Mouse (Mus musculus) forebrain, embryonic 13.5 days (tissue): ENCODE measurements around the gene Adcy9. TPM values are rescaled to one million over a fixed set of nuclear protein-coding genes. Genes with fewer than 3 reads are reported as not detected.
A peak's percentile ranks its signal among the peaks of the same experiment; 100 is the strongest.

Source experiments
- ATAC-seq: fragments of 200-750 bp; cut with Nextera tagmentation; 2 replicates; pipeline ENCODE4 v1.8.0; 2017
- H3K27ac ChIP-seq: fragments of 300-500 bp; sonication (generic); 2 replicates; pipeline ENCODE4 v1.5.1; 2015; ENCODE audit warnings: inconsistent platforms, mild to moderate bottlenecking, moderate library complexity
- H3K27me3 ChIP-seq: fragments of 300-500 bp; sonication (generic); 2 replicates; pipeline ENCODE4 v1.6.1; 2015; ENCODE audit warnings: mild to moderate bottlenecking, inconsistent platforms
- H3K36me3 ChIP-seq: fragments of 300-500 bp; sonication (generic); 2 replicates; pipeline ENCODE4 v1.6.1; 2015; ENCODE audit warnings: mild to moderate bottlenecking, inconsistent platforms; ENCODE audit not compliant: poor library complexity, severe bottlenecking
- H3K4me1 ChIP-seq: fragments of 300-500 bp; sonication (generic); 2 replicates; pipeline ENCODE4 v1.6.1; 2015; ENCODE audit warnings: inconsistent platforms
- H3K4me2 ChIP-seq: fragments of 300-500 bp; sonication (generic); 2 replicates; pipeline ENCODE4 v1.6.1; 2015; ENCODE audit warnings: inconsistent platforms, mild to moderate bottlenecking, moderate library complexity
- H3K4me3 ChIP-seq: fragments of 300-500 bp; sonication (generic); 2 replicates; pipeline ENCODE4 v1.5.1; 2015; ENCODE audit warnings: mild to moderate bottlenecking, inconsistent platforms
- H3K9ac ChIP-seq: fragments of 300-500 bp; sonication (generic); 2 replicates; pipeline ENCODE4 v1.6.1; 2015; ENCODE audit warnings: mild to moderate bottlenecking, inconsistent platforms
- H3K9me3 ChIP-seq: fragments of 300-500 bp; sonication (generic); replicated peaks from 2 replicates; pipeline ENCODE4 v1.6.1; 2016; ENCODE audit warnings: inconsistent platforms
- WGBS: fragments of 180-500 bp; shearing (Covaris S2); methylation state at CpG from one replicate; pipeline ENCODE4 v1.1.7; 2015; 5-methylcytosine and 5-hydroxymethylcytosine counted together
- polyA plus RNA-seq: library from polyadenylated mRNA; unstranded; fragments of >200 nt; fragmentation: Nextera tagmentation; extraction: Ambion mirVana; gene quantifications from 2 replicates; pipeline ENCODE4 v1.2.1, GENCODE M21; 2015

Gene Adcy9
- polyA plus RNA-seq, 1 experiment from 2014 or later = 1.0 TPM

- Histone ChIP-seq H3K27me3 (peaks cover 20% of the 10 kb centered on the region), H3K4me3 (no peak overlapping the region), H3K4me1 (peaks cover 45% of the 10 kb centered on the region), H3K9ac (no peak overlapping the region), H3K36me3 (no peaks in the 10 kb centered on the region), H3K4me2 (peak overlapping the region; percentile 98), H3K27ac (no peak overlapping the region), H3K9me3 (no peaks in the 10 kb centered on the region)
- WGBS = 82% methylated on average over 7 of the region's 7 CpGs
- ATAC-seq = no peak
These were observed 2.8 kb downstream of the Adcy9 start for GRCm38 (mm10) chr16:4417455-4417854.

GRCm38 (mm10) chr16:4414881-4415585 lies 5.3 kb downstream of the Adcy9 start:
- no peak overlapping the region for H3K9ac ChIP-seq
- peak overlapping the region; percentile 21; the same call in 1 of the 2 replicates for H3K4me2 ChIP-seq
- H3K4me1 ChIP-seq = peaks cover 40% of the 10 kb centered on the region
- no peak overlapping the region for H3K4me3 ChIP-seq
- H3K27me3 ChIP-seq = peaks cover 20% of the 10 kb centered on the region
- no peaks in the 10 kb centered on the region for H3K36me3 ChIP-seq
- no peak for ATAC-seq
- no peaks in the 10 kb centered on the region for H3K9me3 ChIP-seq
- H3K27ac ChIP-seq = no peak overlapping the region
- WGBS = 73% methylated on average over 8 of the region's 8 CpGs

GRCm38 (mm10) chr16:4413988-4414880 lies 6.1 kb downstream of the Adcy9 start:
- H3K4me3 ChIP-seq = no peak overlapping the region
- no peaks in the 10 kb centered on the region for H3K9me3 ChIP-seq
- H3K9ac ChIP-seq = no peak overlapping the region
- H3K27ac ChIP-seq = no peak overlapping the region
- H3K36me3 ChIP-seq = no peaks in the 10 kb centered on the region
- 71% methylated on average over 9 of the region's 9 CpGs for WGBS
- H3K27me3 ChIP-seq = peaks cover 18% of the 10 kb centered on the region
- H3K4me1 ChIP-seq = peaks cover 36% of the 10 kb centered on the region
- no peak for ATAC-seq
- H3K4me2 ChIP-seq = no peak overlapping the region

GRCm38 (mm10) chr16:4413301-4413700 lies 7.0 kb downstream of the Adcy9 start:
- Histone ChIP-seq H3K27me3 (peaks cover 9% of the 10 kb centered on the region), H3K4me2 (no peak overlapping the region), H3K4me1 (peaks cover 27% of the 10 kb centered on the region), H3K9me3 (no peaks in the 10 kb centered on the region), H3K27ac (no peak overlapping the region), H3K4me3 (no peak overlapping the region), H3K36me3 (no peaks in the 10 kb centered on the region), H3K9ac (no peak overlapping the region)
- no peak for ATAC-seq
- 43% methylated on average over 14 of the region's 14 CpGs for WGBS

- no peaks in the 10 kb centered on the region for H3K27me3 ChIP-seq
- H3K4me3 ChIP-seq = no peak overlapping the region
- no peak for ATAC-seq
- no peak overlapping the region for H3K9ac ChIP-seq
- no peaks in the 10 kb centered on the region for H3K36me3 ChIP-seq
- no peaks in the 10 kb centered on the region for H3K9me3 ChIP-seq
- H3K27ac ChIP-seq = no peak overlapping the region
- H3K4me1 ChIP-seq = peaks cover 18% of the 10 kb centered on the region
- 85% methylated on average over 4 of the region's 4 CpGs for WGBS
- H3K4me2 ChIP-seq = no peak overlapping the region
These were observed 8.0 kb downstream of the Adcy9 start for GRCm38 (mm10) chr16:4412298-4412697.

- 71% methylated on average over 2 of the region's 2 CpGs for WGBS
- Histone ChIP-seq H3K27me3 (no peaks in the 10 kb centered on the region), H3K4me2 (no peak overlapping the region), H3K9me3 (no peaks in the 10 kb centered on the region), H3K36me3 (no peaks in the 10 kb centered on the region), H3K4me1 (peaks cover 15% of the 10 kb centered on the region), H3K4me3 (no peak overlapping the region), H3K9ac (no peak overlapping the region), H3K27ac (no peak overlapping the region)
- no peak for ATAC-seq
These were observed 9.0 kb downstream of the Adcy9 start for GRCm38 (mm10) chr16:4411296-4411695.

- Histone ChIP-seq H3K4me2 (no peak overlapping the region), H3K9me3 (no peaks in the 10 kb centered on the region), H3K9ac (no peak overlapping the region), H3K27me3 (no peaks in the 10 kb centered on the region), H3K27ac (no peak overlapping the region), H3K36me3 (no peaks in the 10 kb centered on the region), H3K4me3 (no peak overlapping the region), H3K4me1 (no peaks in the 10 kb centered on the region; the same call in 1 of the 2 replicates)
- ATAC-seq = no peak
- 83% methylated on average over 2 of the region's 2 CpGs for WGBS
These were observed 12.8 kb downstream of the Adcy9 start for GRCm38 (mm10) chr16:4407536-4407935.

- WGBS = 81% methylated on average over 4 of the region's 4 CpGs
- H3K4me2 ChIP-seq = no peak overlapping the region
These were observed 13.6 kb downstream of the Adcy9 start for GRCm38 (mm10) chr16:4406706-4407105.

GRCm38 (mm10) chr16:4406047-4406586 lies 14.2 kb downstream of the Adcy9 start:
- H3K4me2 ChIP-seq = no peak overlapping the region
- no peaks in the 10 kb centered on the region for H3K9me3 ChIP-seq
- no peak for ATAC-seq
- no peak overlapping the region for H3K9ac ChIP-seq
- no peaks in the 10 kb centered on the region for H3K27me3 ChIP-seq
- 97% methylated on average over 4 of the region's 6 CpGs for WGBS
- no peaks in the 10 kb centered on the region; the same call in 1 of the 2 replicates for H3K4me1 ChIP-seq
- H3K36me3 ChIP-seq = no peaks in the 10 kb centered on the region
- no peak overlapping the region for H3K27ac ChIP-seq
- no peak overlapping the region for H3K4me3 ChIP-seq

More at GRCm38 (mm10) chr16:4406706-4407105, 13.6 kb downstream of the Adcy9 start:
- H3K9ac ChIP-seq = no peak overlapping the region
- ATAC-seq = no peak
- H3K4me1 ChIP-seq = no peaks in the 10 kb centered on the region; the same call in 1 of the 2 replicates
- no peaks in the 10 kb centered on the region for H3K9me3 ChIP-seq
- no peaks in the 10 kb centered on the region for H3K27me3 ChIP-seq
- H3K27ac ChIP-seq = no peak overlapping the region
- H3K36me3 ChIP-seq = no peaks in the 10 kb centered on the region
- no peak overlapping the region for H3K4me3 ChIP-seq

- H3K9me3 ChIP-seq = no peaks in the 10 kb centered on the region
- 72% methylated on average over 8 of the region's 8 CpGs for WGBS
- no peaks in the 10 kb centered on the region; the same call in 1 of the 2 replicates for H3K4me1 ChIP-seq
- no peak overlapping the region for H3K4me2 ChIP-seq
- no peaks in the 10 kb centered on the region for H3K36me3 ChIP-seq
- H3K27me3 ChIP-seq = no peaks in the 10 kb centered on the region
- no peak overlapping the region for H3K4me3 ChIP-seq
- no peak overlapping the region for H3K27ac ChIP-seq
- H3K9ac ChIP-seq = no peak overlapping the region
- no peak for ATAC-seq
These were observed 15.2 kb downstream of the Adcy9 start for GRCm38 (mm10) chr16:4404933-4405761.

GRCm38 (mm10) chr16:4401109-4401508 lies 19.2 kb downstream of the Adcy9 start:
- no peaks in the 10 kb centered on the region for H3K27me3 ChIP-seq
- no peaks in the 10 kb centered on the region for H3K4me1 ChIP-seq
- H3K27ac ChIP-seq = no peak overlapping the region
- H3K9ac ChIP-seq = no peak overlapping the region
- no peaks in the 10 kb centered on the region for H3K9me3 ChIP-seq
- H3K4me2 ChIP-seq = no peak overlapping the region
- WGBS = 44% methylated on average over 1 of the region's 1 CpGs
- no peak overlapping the region for H3K4me3 ChIP-seq
- ATAC-seq = no peak
- no peaks in the 10 kb centered on the region for H3K36me3 ChIP-seq
